Mouse (Mus musculus) intestine, postnatal 0 days (tissue): ENCODE results near the gene Tnfaip8l3. TPM values are rescaled to one million over a fixed set of nuclear protein-coding genes. Genes with fewer than 3 reads are reported as not detected.

Source experiments
- ATAC-seq: fragments of 200-750 bp; cut with Nextera tagmentation; 2 replicates; pipeline ENCODE4 v1.8.0; 2017; ENCODE audit warnings: mild to moderate bottlenecking, moderate TSS enrichment, moderate library complexity
- H3K27ac ChIP-seq: fragments of 300-500 bp; sonication (generic); 2 replicates; pipeline ENCODE4 v1.5.1; 2014; ENCODE audit warnings: mild to moderate bottlenecking, low read depth, low read length, moderate library complexity
- H3K27me3 ChIP-seq: fragments of 300-500 bp; sonication (generic); replicated peaks from 2 replicates; pipeline ENCODE4 v1.6.1; 2014; ENCODE audit warnings: low read length, mixed read lengths; ENCODE audit not compliant: control insufficient read depth, insufficient read depth
- H3K36me3 ChIP-seq: fragments of 300-500 bp; sonication (generic); 2 replicates; pipeline ENCODE4 v1.6.1; 2014; ENCODE audit warnings: mild to moderate bottlenecking, moderate library complexity; ENCODE audit not compliant: control insufficient read depth, insufficient read depth
- H3K4me1 ChIP-seq: fragments of 300-500 bp; sonication (generic); replicated peaks from 2 replicates; pipeline ENCODE4 v1.6.1; 2014; ENCODE audit warnings: antibody characterized with exemption, low read length, mixed read lengths; ENCODE audit not compliant: control insufficient read depth, insufficient read depth
- H3K4me2 ChIP-seq: fragments of 300-500 bp; sonication (generic); replicated peaks from 2 replicates; pipeline ENCODE4 v1.6.1; 2014; ENCODE audit warnings: low read depth, mild to moderate bottlenecking, moderate library complexity
- H3K4me3 ChIP-seq: fragments of 300-500 bp; sonication (generic); 2 replicates; pipeline ENCODE4 v1.5.1; 2014; ENCODE audit warnings: low read depth, low read length
- H3K9ac ChIP-seq: fragments of 300-500 bp; sonication (generic); 2 replicates; pipeline ENCODE4 v1.6.1; 2014; ENCODE audit warnings: mild to moderate bottlenecking, low read depth, low read length
- H3K9me3 ChIP-seq: fragments of 300-500 bp; sonication (generic); 2 replicates; pipeline ENCODE4 v1.6.1; 2016; ENCODE audit warnings: mixed run types; ENCODE audit not compliant: control insufficient read depth
- CTCF ChIP-seq: sonication (generic); IDR thresholded peaks from 2 replicates; pipeline ENCODE4 v1.5.1; 2016; ENCODE audit warnings: low read depth, mild to moderate bottlenecking, control low read depth, antibody characterized with exemption, moderate library complexity
- WGBS: fragments of 180-500 bp; shearing (Covaris S2); extraction: QIAGEN DNeasy Blood & Tissue Kit; methylation state at CpG from one replicate; pipeline ENCODE4 v1.1.7; 2014; 5-methylcytosine and 5-hydroxymethylcytosine counted together
- polyA plus RNA-seq: library from polyadenylated mRNA; unstranded; fragments of >200 nt; fragmentation: Nextera tagmentation; extraction: Ambion mirVana; gene quantifications from 2 replicates; pipeline ENCODE4 v1.2.1, GENCODE M21; 2015

The Tnfaip8l3 gene
- polyA plus RNA-seq, 1 experiment from 2014 or later = 0.52 TPM

DNA sequence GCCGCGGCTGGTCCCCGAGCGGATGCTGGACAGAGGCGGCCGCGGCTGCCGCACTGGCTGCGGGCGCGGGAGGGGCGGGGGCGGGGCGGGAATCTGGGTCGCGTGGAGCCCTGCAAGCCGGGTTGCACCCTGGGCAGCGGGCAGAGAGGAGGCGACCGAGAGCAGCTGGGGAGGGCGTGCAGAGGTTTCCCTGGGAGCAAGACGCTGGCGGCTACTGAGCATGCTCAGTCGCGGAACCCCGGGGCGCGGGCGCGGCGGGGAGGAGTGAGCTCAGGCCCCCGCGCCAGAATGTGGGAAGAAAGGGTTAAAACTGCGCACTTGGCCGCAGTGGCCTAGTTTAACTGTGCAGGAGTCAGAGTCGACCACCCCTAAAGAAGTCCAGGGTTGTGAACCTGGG lies 93.1 kb downstream of the Tnfaip8l3 start, which contains the start of gene Elmod1:
Elmod1 (minus strand) TSS at position 180 of the 397 bp plus-strand sequence.
- Histone ChIP-seq H3K4me1 (no peaks in the 10 kb centered on the region), H3K9ac (no peak within 1 kb of the TSS), H3K36me3 (no peaks in the 10 kb centered on the region), H3K4me3 (peak within 1 kb of the TSS; percentile 46), H3K4me2 (peak within 1 kb of the TSS; percentile 76), H3K9me3 (no peaks in the 10 kb centered on the region), H3K27ac (no peak within 1 kb of the TSS), H3K27me3 (peaks cover 28% of the 10 kb centered on the region)
- no peak for ATAC-seq
- peak; percentile 63 for TF ChIP-seq CTCF
- WGBS = under 1% methylated on average over 36 of the region's 36 CpGs

DNA sequence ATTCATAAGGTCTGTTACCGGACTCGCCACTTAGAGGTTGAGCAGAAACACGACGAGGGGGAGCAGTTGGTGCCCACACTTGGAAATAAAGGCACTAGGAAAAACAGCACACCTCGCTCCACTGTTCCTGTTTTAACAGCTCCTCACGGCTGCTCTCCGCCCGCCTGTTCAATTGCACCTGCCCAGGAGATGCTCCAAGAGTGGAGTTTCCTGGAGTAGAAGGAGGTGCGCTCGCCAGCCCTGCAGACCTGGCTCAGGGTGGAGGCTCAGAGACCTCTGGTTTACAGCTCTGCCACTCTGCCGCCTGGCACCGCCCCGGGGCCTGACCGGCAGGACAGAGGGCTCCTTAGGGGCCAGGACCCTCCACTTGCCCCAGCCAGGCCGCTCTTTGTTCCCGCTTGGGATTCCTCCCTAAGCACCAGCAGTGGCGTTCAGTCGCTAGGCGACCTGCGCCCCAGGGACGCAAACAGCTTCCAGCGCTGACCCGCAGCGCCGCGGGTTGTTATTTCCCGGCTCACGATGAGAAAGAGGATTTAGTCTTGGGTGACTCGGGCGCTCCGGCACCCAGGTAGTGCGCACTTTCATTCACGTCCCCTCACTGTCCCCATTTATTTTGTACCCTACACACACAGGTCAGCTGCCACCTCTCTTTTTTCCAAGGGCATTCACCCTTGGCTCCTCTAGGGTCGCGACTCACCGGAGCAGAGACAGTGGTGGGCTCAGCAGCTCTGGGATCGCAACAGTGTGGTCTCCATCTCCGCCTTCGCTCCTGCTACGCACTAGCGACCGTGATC lies 93.7 kb downstream of the Tnfaip8l3 start:
- Histone ChIP-seq H3K27me3 (peaks cover 28% of the 10 kb centered on the region), H3K4me3 (peak overlapping the region; percentile 46), H3K9ac (no peak overlapping the region), H3K27ac (no peak overlapping the region), H3K4me1 (no peaks in the 10 kb centered on the region), H3K9me3 (no peaks in the 10 kb centered on the region), H3K36me3 (no peaks in the 10 kb centered on the region), H3K4me2 (peak overlapping the region; percentile 76)
- 3% methylated on average over 42 of the region's 42 CpGs for WGBS
- ATAC-seq = no peak
- TF ChIP-seq CTCF = no peak

DNA sequence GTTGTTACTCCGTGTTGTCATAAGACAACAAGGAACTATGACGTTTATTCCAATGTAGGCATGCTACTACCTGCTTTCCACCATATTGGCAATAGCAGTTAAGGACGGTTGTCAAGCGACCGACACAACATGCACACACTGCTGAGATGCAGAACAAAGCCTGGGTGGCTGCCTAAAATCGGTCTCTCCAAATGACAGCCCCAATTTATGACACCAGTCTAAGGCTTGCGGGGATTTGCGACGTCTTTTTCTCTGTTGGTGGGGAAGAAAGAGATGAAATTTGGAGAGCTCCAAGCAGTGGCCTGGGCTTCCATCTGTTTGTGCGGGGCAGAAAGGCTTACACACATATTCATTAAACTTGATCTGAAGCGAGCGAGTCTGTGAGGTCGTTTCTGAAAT lies 94.3 kb downstream of the Tnfaip8l3 start:
- Histone ChIP-seq H3K4me1 (no peaks in the 10 kb centered on the region), H3K27ac (no peak overlapping the region), H3K36me3 (no peaks in the 10 kb centered on the region), H3K4me2 (no peak overlapping the region), H3K9ac (no peak overlapping the region), H3K9me3 (no peaks in the 10 kb centered on the region), H3K4me3 (no peak overlapping the region), H3K27me3 (peaks cover 28% of the 10 kb centered on the region)
- WGBS = 24% methylated on average over 13 of the region's 13 CpGs
- no peak for ATAC-seq
- no peak for TF ChIP-seq CTCF

Other genes with a start within 250 kb of the Tnfaip8l3 start
- 0.31 TPM in 1 of 2 replicates, not detected in the other for gene Sln, start 218.2 kb downstream of the Tnfaip8l3 start, polyA plus RNA-seq
- 0.51 and 0.55 TPM in 2 replicates for gene Elmod1, start 93.1 kb downstream of the Tnfaip8l3 start, polyA plus RNA-seq
- gene Cyp19a1, start 199.7 kb upstream of the Tnfaip8l3 start, polyA plus RNA-seq = not detected in 2 replicates
- gene Gldn, start 218.1 kb upstream of the Tnfaip8l3 start, polyA plus RNA-seq = not detected in 2 replicates